Mouse (Mus musculus) midbrain, embryonic 12.5 days (tissue): Measurements from ENCODE around the gene Trim30d. TPM values are rescaled to one million over a fixed set of nuclear protein-coding genes. Genes with fewer than 3 reads are reported as not detected.
"Not testable (repeated sequence)": the region's sequence is repeated elsewhere in the genome, so short reads cannot be mapped to it uniquely, and the experiment has no call there.

ENCODE experiments used
- ATAC-seq: fragments of 200-750 bp; cut with Nextera tagmentation; 2 replicates; pipeline ENCODE4 v1.8.0; 2017; ENCODE audit warnings: low read depth, moderate TSS enrichment, moderate library complexity; ENCODE audit not compliant: low FRiP score
- H3K27ac ChIP-seq: fragments of 300-500 bp; sonication (generic); replicated peaks from 2 replicates; pipeline ENCODE4 v1.5.1; 2016; ENCODE audit warnings: mild to moderate bottlenecking
- H3K27me3 ChIP-seq: fragments of 300-500 bp; sonication (generic); 2 replicates; pipeline ENCODE4 v1.6.1; 2016; ENCODE audit warnings: mild to moderate bottlenecking
- H3K36me3 ChIP-seq: fragments of 300-500 bp; sonication (generic); 2 replicates; pipeline ENCODE4 v1.6.1; 2016
- H3K4me1 ChIP-seq: fragments of 300-500 bp; sonication (generic); 2 replicates; pipeline ENCODE4 v1.6.1; 2016
- H3K4me2 ChIP-seq: fragments of 300-500 bp; sonication (generic); replicated peaks from 2 replicates; pipeline ENCODE4 v1.6.1; 2016; ENCODE audit warnings: mild to moderate bottlenecking, moderate library complexity
- H3K4me3 ChIP-seq: fragments of 300-500 bp; sonication (generic); 2 replicates; pipeline ENCODE4 v1.5.1; 2016; ENCODE audit warnings: mild to moderate bottlenecking
- H3K9ac ChIP-seq: fragments of 300-500 bp; sonication (generic); replicated peaks from 2 replicates; pipeline ENCODE4 v1.6.1; 2016; ENCODE audit warnings: mild to moderate bottlenecking, moderate library complexity
- H3K9me3 ChIP-seq: fragments of 300-500 bp; sonication (generic); 2 replicates; pipeline ENCODE4 v1.6.1; 2016; ENCODE audit warnings: mild to moderate bottlenecking
- WGBS: fragments of 180-500 bp; shearing (Covaris S2); methylation state at CpG from one replicate; pipeline ENCODE4 v1.1.7; 2016; 5-methylcytosine and 5-hydroxymethylcytosine counted together
- polyA plus RNA-seq: library from polyadenylated mRNA; unstranded; fragments of >200 nt; fragmentation: Nextera tagmentation; extraction: Ambion mirVana; gene quantifications from 2 replicates; pipeline ENCODE4 v1.2.1, GENCODE M21; 2016

Gene Trim30d
- 0.30 and 0.42 TPM in 2 replicates for polyA plus RNA-seq

DNA sequence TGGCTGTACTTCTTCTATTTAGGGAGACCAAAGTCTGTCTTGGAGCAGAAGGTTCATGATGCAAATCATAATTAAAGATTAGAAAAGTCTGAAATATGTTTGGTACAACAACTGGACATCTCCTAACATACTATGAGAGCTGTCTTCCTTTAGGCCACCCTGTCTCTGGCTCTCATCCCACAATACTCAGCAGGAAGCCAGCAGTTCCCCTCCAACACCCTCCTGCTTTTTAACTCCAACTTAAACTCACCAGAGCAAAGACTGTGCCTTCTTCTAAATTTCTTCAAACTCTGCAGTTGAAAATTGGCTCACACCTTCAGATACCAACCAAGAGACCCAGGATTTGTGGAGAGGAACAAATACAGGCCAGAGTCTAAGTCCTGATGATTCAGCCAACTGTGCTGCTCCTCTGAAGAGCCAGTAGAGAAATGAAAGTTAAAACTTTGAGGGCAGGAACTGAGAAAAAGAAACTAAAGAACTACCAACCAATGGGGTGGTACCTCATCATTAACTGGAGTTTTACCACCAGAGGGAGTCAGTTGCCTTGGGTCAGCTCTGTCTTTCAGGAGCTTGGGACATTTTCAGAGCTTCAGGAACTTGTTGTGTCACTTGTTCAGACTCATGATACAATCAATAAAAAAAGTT, at the start of gene Trim30d:
Trim30d (minus strand) TSS at position 429 of the 645 bp plus-strand sequence.
- not testable (repeated sequence) for H3K4me3 ChIP-seq, H3K9ac ChIP-seq, ATAC-seq, H3K27ac ChIP-seq, H3K36me3 ChIP-seq, H3K27me3 ChIP-seq, H3K4me1 ChIP-seq, H3K9me3 ChIP-seq, H3K4me2 ChIP-seq

- H3K36me3 ChIP-seq, result no peaks in the 10 kb centered on the region
- ATAC-seq, result no peak
- no peak overlapping the region for H3K27ac ChIP-seq
- no peaks in the 10 kb centered on the region for H3K9me3 ChIP-seq
- H3K27me3 ChIP-seq, result no peaks in the 10 kb centered on the region
- H3K4me3 ChIP-seq, result no peak overlapping the region
- no peaks in the 10 kb centered on the region for H3K4me1 ChIP-seq
- 66% methylated on average over 1 of the region's 1 CpGs for WGBS
- H3K4me2 ChIP-seq, result no peak overlapping the region
- H3K9ac ChIP-seq, result no peak overlapping the region
Observed at GRCm38 (mm10) chr7:104552700-104553099, 45.1 kb upstream of the Trim30d start.

- Histone ChIP-seq H3K27ac (no peak within 1 kb of the TSS), H3K4me3 (no peak within 1 kb of the TSS), H3K9ac (no peak within 1 kb of the TSS), H3K36me3 (no peaks in the 10 kb centered on the region), H3K4me1 (no peaks in the 10 kb centered on the region), H3K9me3 (no peaks in the 10 kb centered on the region), H3K4me2 (no peak within 1 kb of the TSS), H3K27me3 (no peaks in the 10 kb centered on the region)
- ATAC-seq, result no peak
- 86% methylated on average over 5 of the region's 5 CpGs for WGBS
Observed at GRCm38 (mm10) chr7:104549833-104550232, 42.2 kb upstream of the Trim30d start, which contains the start of gene Olfr651. Gene Olfr651 (plus strand): TSS chr7:104550133.

DNA sequence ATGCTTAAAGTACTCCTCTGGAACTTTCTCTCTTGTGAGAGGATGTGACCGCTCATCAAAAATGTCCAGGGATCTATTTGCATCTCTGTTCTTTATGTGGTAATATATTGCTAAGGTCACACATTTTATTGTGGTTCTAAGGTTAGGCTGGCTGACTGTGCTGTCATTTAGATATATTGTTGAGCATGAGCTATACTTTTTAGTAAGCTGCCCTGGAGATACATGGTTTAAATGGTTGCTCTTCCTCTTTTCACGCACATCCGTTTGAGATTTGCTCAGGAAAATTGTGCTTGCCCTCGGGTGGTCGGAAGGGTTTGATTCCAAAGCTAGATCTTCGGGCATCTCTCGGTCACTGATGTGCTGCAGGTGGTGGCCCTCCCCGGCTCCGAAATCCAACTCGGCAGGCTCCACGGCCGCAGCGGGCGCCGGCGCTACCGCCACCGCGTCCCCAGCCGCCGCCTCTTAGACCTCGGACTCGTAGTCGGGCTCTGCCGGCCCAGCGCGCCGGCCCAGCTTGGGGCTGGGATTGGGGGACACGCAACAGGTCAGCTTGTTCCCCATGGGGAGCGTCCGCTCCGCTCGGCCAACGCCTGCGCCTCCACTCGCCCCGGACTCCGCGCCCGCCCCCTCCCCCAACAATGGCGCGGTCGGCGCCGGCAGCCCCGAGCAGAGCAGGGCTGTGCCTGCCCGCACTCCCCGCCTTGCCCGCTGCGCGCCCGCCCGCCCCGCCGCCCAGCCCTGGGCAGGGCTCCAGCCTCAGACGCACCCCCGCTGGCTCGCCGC, 5.9 kb downstream of the Trim30d start:
- H3K27ac ChIP-seq, result no peak overlapping the region
- no peaks in the 10 kb centered on the region for H3K36me3 ChIP-seq
- H3K9me3 ChIP-seq, result no peaks in the 10 kb centered on the region
- peaks cover 7% of the 10 kb centered on the region for H3K27me3 ChIP-seq
- H3K4me2 ChIP-seq, result peak overlapping the region; percentile 61
- ATAC-seq, result peak; percentile 98
- no peaks in the 10 kb centered on the region for H3K4me1 ChIP-seq
- 3% methylated on average over 52 of the region's 59 CpGs for WGBS
- H3K4me3 ChIP-seq, result peak overlapping the region; percentile 51
- H3K9ac ChIP-seq, result peak overlapping the region; percentile 47; the same call in 1 of the 2 replicates

- ATAC-seq, H3K4me1 ChIP-seq, H3K36me3 ChIP-seq: not testable (repeated sequence)
Observed at GRCm38 (mm10) chr7:104501186-104501585, 6.5 kb downstream of the Trim30d start.

GRCm38 (mm10) chr7:104499464-104499863, 8.2 kb downstream of the Trim30d start:
- H3K27ac ChIP-seq, H3K4me2 ChIP-seq, H3K4me1 ChIP-seq, H3K36me3 ChIP-seq, ATAC-seq, H3K27me3 ChIP-seq, H3K9me3 ChIP-seq, H3K9ac ChIP-seq, H3K4me3 ChIP-seq: not testable (repeated sequence)
- 54% methylated on average over 7 of the region's 8 CpGs for WGBS

More at GRCm38 (mm10) chr7:104501186-104501585, 6.5 kb downstream of the Trim30d start:
- not testable (repeated sequence) for H3K9ac ChIP-seq, H3K4me3 ChIP-seq, H3K27me3 ChIP-seq, H3K27ac ChIP-seq, H3K4me2 ChIP-seq, H3K9me3 ChIP-seq
- 77% methylated on average over 6 of the region's 6 CpGs for WGBS

DNA sequence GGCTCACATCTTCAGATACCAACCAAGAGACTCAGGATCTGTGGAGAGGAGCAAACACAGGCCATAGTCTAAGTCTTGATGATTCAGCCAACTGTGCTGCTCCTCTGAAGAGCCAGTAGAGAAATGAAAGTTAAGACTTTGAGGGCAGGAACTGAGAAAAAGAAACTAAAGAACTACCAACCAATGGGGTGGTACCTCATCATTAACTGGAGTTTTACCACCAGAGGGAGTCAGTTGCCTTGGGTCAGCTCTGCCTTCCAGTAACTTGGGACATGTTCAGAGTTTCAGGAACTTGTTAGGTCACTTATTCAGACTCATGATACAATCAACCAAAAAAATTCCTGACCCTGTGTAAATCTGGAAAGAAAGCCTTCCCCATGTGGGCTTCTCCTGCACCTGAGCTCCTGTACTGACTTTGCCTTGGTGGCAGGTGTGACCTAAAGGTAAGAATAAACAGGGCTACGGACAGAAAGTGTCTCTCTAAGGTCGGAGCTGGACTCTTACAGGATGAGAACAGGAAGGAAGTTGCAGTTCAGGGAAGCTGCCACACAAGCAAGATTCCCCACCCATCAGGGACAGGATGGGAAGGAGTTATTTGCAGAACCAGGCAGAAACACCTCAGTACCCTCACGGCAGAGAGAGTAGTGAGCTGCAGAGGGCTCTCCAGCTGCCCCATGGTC, 42.4 kb downstream of the Trim30d start, which contains the start of gene Trim30a:
Trim30a (minus strand) TSS at position 129 of the 680 bp plus-strand sequence.
- no peak within 1 kb of the TSS for H3K27ac ChIP-seq
- no peaks in the 10 kb centered on the region for H3K27me3 ChIP-seq
- no peak within 1 kb of the TSS for H3K9ac ChIP-seq
- 77% methylated on average over 3 of the region's 3 CpGs for WGBS
- no peak within 1 kb of the TSS for H3K4me2 ChIP-seq
- no peaks in the 10 kb centered on the region for H3K4me1 ChIP-seq
- ATAC-seq, result no peak
- H3K9me3 ChIP-seq, result no peaks in the 10 kb centered on the region
- no peaks in the 10 kb centered on the region for H3K36me3 ChIP-seq
- H3K4me3 ChIP-seq, result no peak within 1 kb of the TSS

- no peak overlapping the region for H3K4me2 ChIP-seq
- WGBS, result 64% methylated on average over 2 of the region's 2 CpGs
- H3K27me3 ChIP-seq, result no peaks in the 10 kb centered on the region
- no peaks in the 10 kb centered on the region for H3K4me1 ChIP-seq
- no peaks in the 10 kb centered on the region for H3K36me3 ChIP-seq
- no peak overlapping the region for H3K27ac ChIP-seq
- no peaks in the 10 kb centered on the region for H3K9me3 ChIP-seq
- no peak overlapping the region for H3K4me3 ChIP-seq
- no peak overlapping the region for H3K9ac ChIP-seq
- ATAC-seq, result no peak
Observed at GRCm38 (mm10) chr7:104445961-104446645, 61.5 kb downstream of the Trim30d start.

Other genes with a start within 250 kb of the Trim30d start
- gene Trim5, start 219.8 kb downstream of the Trim30d start, polyA plus RNA-seq, result 0.10 and 0.16 TPM in 2 replicates
- 2.7 and 2.8 TPM in 2 replicates for gene Trim12a, start 192.4 kb downstream of the Trim30d start, polyA plus RNA-seq
- not detected in 2 replicates for gene Trim34b, start 178.4 kb downstream of the Trim30d start, polyA plus RNA-seq
- gene Trim12c, start 154.5 kb downstream of the Trim30d start, polyA plus RNA-seq, result 0.94 and 1.1 TPM in 2 replicates
- gene Trim30b, start 138.0 kb downstream of the Trim30d start, polyA plus RNA-seq, result not detected in 2 replicates
- gene Trim30c, start 107.0 kb downstream of the Trim30d start, polyA plus RNA-seq, result 0.13 TPM in 1 of 2 replicates, not detected in the other
- gene Trim30a, start 42.7 kb downstream of the Trim30d start, polyA plus RNA-seq, result 0.56 and 0.94 TPM in 2 replicates
- gene Olfr651, start 42.3 kb upstream of the Trim30d start, polyA plus RNA-seq, result not detected in 2 replicates
- gene Olfr652, start 53.1 kb upstream of the Trim30d start, polyA plus RNA-seq, result not detected in 2 replicates
- gene Olfr653, start 69.5 kb upstream of the Trim30d start, polyA plus RNA-seq, result 0.17 TPM in 1 of 2 replicates, not detected in the other
- gene Olfr654, start 79.2 kb upstream of the Trim30d start, polyA plus RNA-seq, result not detected in 2 replicates
- gene Olfr655, start 93.9 kb upstream of the Trim30d start, polyA plus RNA-seq, result not detected in 2 replicates
- gene Olfr656, start 106.1 kb upstream of the Trim30d start, polyA plus RNA-seq, result not detected in 2 replicates
- not detected in 2 replicates for gene Olfr657, start 116.9 kb upstream of the Trim30d start, polyA plus RNA-seq
- not detected in 2 replicates for gene Olfr658, start 139.5 kb upstream of the Trim30d start, polyA plus RNA-seq
- not detected in 2 replicates for gene Olfr659, start 158.9 kb upstream of the Trim30d start, polyA plus RNA-seq
- gene Olfr661, start 178.7 kb upstream of the Trim30d start, polyA plus RNA-seq, result not detected in 2 replicates